Mouse (Mus musculus): ENCODE measurements around the gene Ccdc28a.

DNA sequence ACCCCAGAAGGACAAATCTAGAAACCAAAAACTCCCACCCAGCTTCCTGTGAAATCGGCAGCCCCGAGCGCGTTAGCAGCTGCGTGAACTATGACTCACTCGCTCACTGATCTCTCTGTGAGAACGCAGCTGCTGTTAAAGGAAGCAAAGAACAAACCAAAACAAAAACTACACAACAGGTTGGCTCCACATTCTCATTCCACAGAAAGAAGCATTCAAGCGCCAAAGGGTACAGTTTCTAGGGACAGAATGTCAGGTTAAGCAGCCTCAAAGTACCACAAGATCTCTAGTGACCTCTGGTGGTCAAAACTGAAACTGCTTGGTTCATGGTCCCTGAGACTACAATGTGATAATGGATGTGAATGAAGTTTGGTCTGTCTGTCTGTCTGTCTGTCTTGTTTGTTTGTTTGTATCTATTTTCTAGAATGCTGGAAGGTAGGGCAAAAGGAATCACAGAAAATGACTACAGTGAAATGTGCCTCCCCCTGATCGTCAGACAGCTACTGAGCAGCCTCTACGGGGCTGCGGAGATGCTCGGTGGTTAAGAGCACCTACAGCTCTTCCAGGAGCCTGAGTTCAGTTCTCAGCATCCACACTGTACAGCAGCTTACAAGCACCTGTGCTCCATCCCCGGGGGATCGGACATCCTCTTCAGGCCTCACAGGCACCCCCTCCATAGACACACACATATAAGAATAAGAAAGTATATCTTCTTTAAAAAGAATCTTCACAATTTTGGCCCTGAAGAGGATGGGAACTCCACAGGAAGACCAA lies 37.4 kb downstream of the Ccdc28a start:
- no peak for TF ChIP-seq POLR2A (IDR thresholded peaks at IDR 0.05; ENCODE audit: insufficient read depth, low read depth, low read length)
- peak; percentile 99; the same call in 1 of the 2 replicates for TF ChIP-seq CTCF (IDR thresholded peaks at IDR 0.05)

Measured in heart, adult 2 months (tissue).